Mouse (Mus musculus) cerebellum, postnatal 14 days (tissue): ENCODE measurements around the gene Uqcrq.
A peak's percentile ranks its signal among the peaks of the same experiment; 100 is the strongest.

Experiments used
- DNase-seq, 2 experiments: peaks; one replicate each; pipeline ENCODE4 v3.0.0; 2021; ENCODE audit warnings: mixed read lengths in 2 of 2

The Uqcrq gene

GRCm38 (mm10) chr11:53430670-53431346 lies at the start of gene Uqcrq, which contains the start of gene Gdf9:
Gene Uqcrq (minus strand): TSS chr11:53430831.
Gene Gdf9 (plus strand): TSS chr11:53431023.
- peak; percentile 100 for DNase-seq

- peak; percentile 78 to 79 for DNase-seq
Measured at GRCm38 (mm10) chr11:53479783-53480301, 49.2 kb upstream of the Uqcrq start, which contains the start of the genes Gm9945 and Sowaha. Gene Gm9945 (plus strand): TSS chr11:53480166. Gene Sowaha (minus strand): TSS chr11:53480274.

GRCm38 (mm10) chr11:53479171-53479782 lies 48.6 kb upstream of the Uqcrq start:
- DNase-seq: peak in 1 of 2 experiments; percentile 58

- peak; percentile 62 to 63 for DNase-seq
Measured at GRCm38 (mm10) chr11:53478383-53479170, 47.9 kb upstream of the Uqcrq start.

- DNase-seq: no peak
Measured at GRCm38 (mm10) chr11:53477833-53478232, 47.2 kb upstream of the Uqcrq start.

- no peak for DNase-seq
Measured at GRCm38 (mm10) chr11:53475620-53476019, 45.0 kb upstream of the Uqcrq start.

GRCm38 (mm10) chr11:53472709-53473108 lies 42.1 kb upstream of the Uqcrq start:
- DNase-seq: no peak

GRCm38 (mm10) chr11:53469968-53470695 lies 39.5 kb upstream of the Uqcrq start, which contains the start of gene Gm9837:
Gene Gm9837 (minus strand): TSS chr11:53470479.
- DNase-seq: peak; percentile 97 to 98

- DNase-seq: no peak
Measured at GRCm38 (mm10) chr11:53469294-53469967, 38.8 kb upstream of the Uqcrq start.

- DNase-seq: peak; percentile 92 to 95
Measured at GRCm38 (mm10) chr11:53466231-53466971, 35.8 kb upstream of the Uqcrq start.

GRCm38 (mm10) chr11:53463551-53464424 lies 33.2 kb upstream of the Uqcrq start:
- DNase-seq: peak in 1 of 2 experiments; percentile 37

GRCm38 (mm10) chr11:53461727-53462126 lies 31.1 kb upstream of the Uqcrq start:
- peak; percentile 52 to 58 for DNase-seq

GRCm38 (mm10) chr11:53460192-53460591 lies 29.6 kb upstream of the Uqcrq start:
- no peak for DNase-seq

- DNase-seq: no peak
Measured at GRCm38 (mm10) chr11:53458996-53459395, 28.4 kb upstream of the Uqcrq start.

GRCm38 (mm10) chr11:53457372-53457954 lies 26.8 kb upstream of the Uqcrq start:
- DNase-seq: no peak

GRCm38 (mm10) chr11:53456474-53457371 lies 26.1 kb upstream of the Uqcrq start, which contains the start of the genes Gm10447 and Shroom1:
Gene Gm10447 (minus strand): TSS chr11:53457110.
Gene Shroom1 (plus strand): TSS chr11:53457205.
- DNase-seq: peak; percentile 63

- no peak for DNase-seq
Measured at GRCm38 (mm10) chr11:53453031-53453430, 22.4 kb upstream of the Uqcrq start.

GRCm38 (mm10) chr11:53452396-53452795 lies 21.8 kb upstream of the Uqcrq start:
- DNase-seq: peak; percentile 61 to 72
